Mouse (Mus musculus): ENCODE results near the gene Gprc5c.

The Gprc5c gene

DNA sequence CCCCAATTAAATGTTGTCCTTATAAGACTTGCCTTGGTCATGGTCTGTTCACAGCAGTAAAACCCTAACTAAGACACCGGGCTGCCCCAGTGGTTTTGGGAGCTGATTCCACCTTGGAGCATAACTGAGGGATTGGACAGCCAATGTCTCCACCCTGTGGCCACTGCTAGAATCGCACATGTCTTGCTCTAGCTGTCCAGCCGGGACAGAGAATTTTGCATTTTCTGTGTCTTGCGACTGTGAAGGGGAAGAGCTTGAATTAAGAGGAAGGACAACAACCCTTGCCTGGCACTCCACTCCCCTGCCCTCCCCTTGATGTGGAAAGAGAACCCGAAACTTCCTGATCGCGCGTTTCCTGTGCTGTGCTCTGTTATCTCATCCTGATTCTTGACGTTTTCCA is 61.9 kb downstream of the Gprc5c start:
- peak; percentile 27 for DNase-seq (ENCODE audit: low spot score)

DNA sequence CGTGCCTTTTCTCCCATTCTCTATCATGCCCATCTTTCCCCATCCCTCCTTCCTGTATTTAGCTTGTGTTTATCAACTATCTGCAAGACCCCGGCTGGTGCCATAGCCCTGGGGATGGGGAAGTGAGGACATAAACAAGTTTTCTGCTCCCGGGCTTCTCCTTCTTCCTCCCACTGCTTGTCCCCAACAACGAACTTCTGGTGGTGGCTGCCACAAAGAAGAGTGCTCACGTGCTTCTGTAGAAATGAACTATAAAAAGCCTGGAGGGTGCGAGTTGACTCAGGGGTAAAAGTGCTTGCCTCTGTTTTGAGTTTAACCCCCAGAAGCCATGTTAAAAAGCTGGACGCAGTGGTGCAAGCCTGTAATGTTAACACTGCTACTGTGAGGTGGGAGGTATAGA is 64.0 kb downstream of the Gprc5c start:
- DNase-seq (ENCODE audit: low spot score), result no peak

DNA sequence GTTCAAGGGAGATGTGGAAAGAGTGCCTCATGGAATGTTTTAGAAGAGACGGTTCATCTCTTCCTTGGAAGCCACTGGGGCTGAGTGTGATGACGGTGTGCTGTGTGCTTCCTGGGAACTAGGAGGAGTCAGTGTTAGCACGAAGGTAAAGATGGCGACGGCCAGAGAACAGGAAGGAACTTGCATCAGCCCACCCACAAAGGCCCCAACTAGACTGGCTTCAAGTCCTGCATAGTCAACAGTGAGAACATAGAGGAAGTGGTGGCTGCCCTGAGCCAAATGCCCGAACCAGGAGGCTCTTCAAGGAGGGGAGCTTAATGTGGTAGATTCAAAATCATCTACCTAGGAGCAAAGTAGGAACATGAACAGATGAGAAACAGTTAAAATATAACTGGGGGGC is 66.2 kb downstream of the Gprc5c start:
- no peak for DNase-seq (ENCODE audit: low spot score)
